Mouse (Mus musculus): ENCODE results near the gene Boc.

DNA sequence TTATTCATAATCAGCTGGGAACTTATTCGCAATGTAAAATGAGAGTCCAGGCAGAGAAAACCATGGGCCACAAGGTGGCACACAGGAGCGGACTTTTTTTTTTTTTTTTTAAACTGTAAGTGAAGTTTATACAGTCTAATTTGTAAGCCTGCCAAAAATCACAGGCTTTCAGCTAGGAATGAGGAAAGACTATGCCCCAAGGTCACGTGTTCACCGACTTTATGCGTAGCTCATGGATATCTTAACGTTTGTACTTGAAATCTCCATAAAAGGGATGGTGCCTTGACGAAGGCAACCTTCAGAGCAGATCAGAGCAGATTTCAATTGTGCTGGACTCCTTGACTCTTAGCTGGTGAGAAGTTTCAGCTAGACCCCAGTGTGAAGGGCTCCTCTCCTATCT, 78.1 kb downstream of the Boc start:
- TF ChIP-seq GATA1 (IDR thresholded peaks at IDR 0.05; ENCODE audit: borderline replicate concordance, low read length) (no peak), FLI1 (IDR thresholded peaks at IDR 0.05; ENCODE audit: low read length) (no peak)
